ENCODE assay signal across 20 mouse cellular contexts in genomic region chr4:129803368-129803767, GRCm38 (mm10). TPM values are rescaled to one million over a fixed set of nuclear protein-coding genes. Genes with fewer than 3 reads are reported as not detected.
A peak's percentile ranks its signal among the peaks of the same experiment; 100 is the strongest.
DNase-seq lines count a peak whose midpoint lies in the region; ATAC-seq and TF ChIP-seq lines count a peak whose summit lies in the region.
"Had no signal": no experiment of that assay in that cellular context is flagged by ENCODE, and none has a peak within 500 bp of the region (broad histone marks: within the 10 kb centered on the region; RNA-seq: fewer than 3 reads in every experiment).

No protein-coding gene starts in this region.

- H3K4me3 ChIP-seq in E14TG2a.4 (replicated peaks; ENCODE audit: low read length) = 0 out of 2 replicates have a peak overlapping the region, but pooled peaks have one; percentile 2
- H3K4me3 ChIP-seq: embryonic facial prominence, embryonic 12.5 days; forebrain, embryonic 15.5 days; hindbrain, embryonic 13.5 days; intestine, embryonic 15.5 days; limb, embryonic 10.5 days; lung, embryonic 15.5 days; neural tube, embryonic 12.5 days had no signal

- DNase-seq in A20 (ENCODE audit: low read depth, low spot score) = peak; percentile 88
- no peak for DNase-seq in left cerebral cortex, adult 8-10 months (ENCODE audit: low spot score in 2 of 2)
- DNase-seq in frontal cortex, adult 2 months (ENCODE audit: extremely low spot score in 1 of 2, low spot score in 1 of 2) = no peak
- DNase-seq in layer of hippocampus, adult 11-12 months (ENCODE audit: low spot score) = no peak
- DNase-seq: adrenal gland, adult 2 months; cerebellum, adult 11 months; cerebellum, postnatal 36 days; layer of hippocampus, postnatal 36 days; right cerebral cortex, postnatal 25 days; thymus, postnatal 4 days had no signal

- H3K36me3 ChIP-seq in E14TG2a.4 (ENCODE audit: insufficient read depth, low read length) = no peaks in the 10 kb centered on the region
- H3K36me3 ChIP-seq: embryonic facial prominence, embryonic 12.5 days; forebrain, embryonic 15.5 days; hindbrain, embryonic 13.5 days; intestine, embryonic 15.5 days; limb, embryonic 10.5 days; lung, embryonic 15.5 days; neural tube, embryonic 12.5 days had no signal

- no peaks in the 10 kb centered on the region for H3K9me3 ChIP-seq in E14TG2a.4 (ENCODE audit: low read length)
- H3K9me3 ChIP-seq: embryonic facial prominence, embryonic 12.5 days; forebrain, embryonic 15.5 days; hindbrain, embryonic 13.5 days; intestine, embryonic 15.5 days; limb, embryonic 10.5 days; lung, embryonic 15.5 days; neural tube, embryonic 12.5 days had no signal

- H3K4me1 ChIP-seq in E14TG2a.4 (replicated peaks; ENCODE audit: low read depth, low read length) = peaks cover 24% of the 10 kb centered on the region
- H3K4me1 ChIP-seq: embryonic facial prominence, embryonic 12.5 days; forebrain, embryonic 15.5 days; hindbrain, embryonic 13.5 days; intestine, embryonic 15.5 days; lung, embryonic 15.5 days; neural tube, embryonic 12.5 days had no signal

- no peaks in the 10 kb centered on the region for H3K27me3 ChIP-seq in E14TG2a.4 (ENCODE audit: insufficient read depth, low read length)
- H3K27me3 ChIP-seq: embryonic facial prominence, embryonic 12.5 days; forebrain, embryonic 15.5 days; hindbrain, embryonic 13.5 days; intestine, embryonic 15.5 days; lung, embryonic 15.5 days; neural tube, embryonic 12.5 days had no signal

- no peak for TF ChIP-seq CTCF in E14TG2a.4 (conservative IDR thresholded peaks at IDR 0.05; ENCODE audit: low read length)

- ATAC-seq in activated CD4-positive, CD25-positive, alpha-beta regulatory T cell, adult 4 months = peak; percentile 32
- ATAC-seq in megakaryocyte progenitor cell, adult 5-6 weeks (replicated peaks; ENCODE audit: poor library complexity) = peak; percentile 83
- ATAC-seq: forebrain, embryonic 15.5 days; intestine, embryonic 15.5 days had no signal

RNA-seq across cellular contexts. Expression of gene Ptp4a2, which starts 7.7 kb away (rescaled TPM):
- 1,000 to 10,000 TPM; 1,863 to 2,031 TPM for polyA plus RNA-seq in activated CD4-positive, CD25-positive, alpha-beta regulatory T cell, adult 4 months (2017; shearing (Covaris generic))
- 310 and 335 TPM in 2 replicates for total RNA-seq in megakaryocyte progenitor cell, adult 5-6 weeks (2015)
- 303 and 393 TPM in 2 replicates for total RNA-seq in megakaryocyte progenitor cell, adult 5-6 weeks (2017)
- total RNA-seq in left cerebral cortex, adult 8-10 months (2022) = 100 to 1,000 TPM; 128 to 154 (median 142) TPM
- polyA plus RNA-seq in frontal cortex, adult 2 months (2012; rRNA removed) = 77.1 and 82.1 TPM in 2 replicates
